Comparison of ENCODE assay signal across 16 mouse cellular contexts in genomic region chr13:107862793-107863654, GRCm38 (mm10).
DNase-seq lines count a peak whose midpoint lies in the region; ATAC-seq lines count a peak whose summit lies in the region.
"Had no signal": no experiment of that assay in that cellular context is flagged by ENCODE, and none has a peak within 500 bp of the region (broad histone marks: within the 10 kb centered on the region; RNA-seq: fewer than 3 reads in every experiment).

No protein-coding gene starts in this region.

- H3K27ac ChIP-seq in heart, embryonic 12.5 days (ENCODE audit: poor library complexity, severe bottlenecking): no peak overlapping the region
- H3K27ac ChIP-seq in lung, embryonic 15.5 days: no peak overlapping the region
- H3K27ac ChIP-seq: embryonic facial prominence, embryonic 13.5 days; heart, embryonic 10.5 days; liver, embryonic 13.5 days; neural tube, embryonic 13.5 days had no signal

- no peak overlapping the region for H3K9ac ChIP-seq in heart, embryonic 12.5 days
- H3K9ac ChIP-seq in lung, embryonic 15.5 days: no peak overlapping the region
- H3K9ac ChIP-seq: embryonic facial prominence, embryonic 13.5 days; liver, embryonic 13.5 days; neural tube, embryonic 13.5 days had no signal

- H3K36me3 ChIP-seq in heart, embryonic 12.5 days: no peaks in the 10 kb centered on the region
- no peaks in the 10 kb centered on the region for H3K36me3 ChIP-seq in lung, embryonic 15.5 days
- H3K36me3 ChIP-seq: embryonic facial prominence, embryonic 13.5 days; heart, embryonic 10.5 days; liver, embryonic 13.5 days; neural tube, embryonic 13.5 days had no signal

- peaks cover 43% of the 10 kb centered on the region for H3K4me1 ChIP-seq in heart, embryonic 12.5 days (replicated peaks)
- peaks cover 37% of the 10 kb centered on the region for H3K4me1 ChIP-seq in lung, embryonic 15.5 days
- H3K4me1 ChIP-seq: embryonic facial prominence, embryonic 13.5 days had no signal

- H3K9me3 ChIP-seq in heart, embryonic 12.5 days (replicated peaks): no peaks in the 10 kb centered on the region
- no peaks in the 10 kb centered on the region for H3K9me3 ChIP-seq in lung, embryonic 15.5 days
- H3K9me3 ChIP-seq: embryonic facial prominence, embryonic 13.5 days; heart, embryonic 10.5 days; liver, embryonic 13.5 days; neural tube, embryonic 13.5 days had no signal

- 51% methylated on average over 11 of the region's 11 CpGs for WGBS in heart, embryonic 12.5 days
- WGBS in lung, embryonic 15.5 days: 38% methylated on average over 11 of the region's 11 CpGs

- no peak overlapping the region for H3K4me3 ChIP-seq in heart, embryonic 12.5 days
- no peak overlapping the region for H3K4me3 ChIP-seq in lung, embryonic 15.5 days
- H3K4me3 ChIP-seq: embryonic facial prominence, embryonic 13.5 days; heart, embryonic 10.5 days; liver, embryonic 13.5 days; neural tube, embryonic 13.5 days had no signal

- H3K27me3 ChIP-seq in heart, embryonic 12.5 days (replicated peaks): no peaks in the 10 kb centered on the region
- no peaks in the 10 kb centered on the region for H3K27me3 ChIP-seq in lung, embryonic 15.5 days
- H3K27me3 ChIP-seq: embryonic facial prominence, embryonic 13.5 days; liver, embryonic 13.5 days; neural tube, embryonic 13.5 days had no signal

- DNase-seq in heart, postnatal 4 days: peak; percentile 35
- DNase-seq in lung, postnatal 14 days: no peak
- DNase-seq in adrenal gland, postnatal 36 days: peak; percentile 79 to 83
- DNase-seq: cerebellum, adult 18-20 months; gastrocnemius, postnatal 10 days; layer of hippocampus, adult 9-11 months; liver, embryonic 13.5 days; right cerebral cortex, postnatal 25 days had no signal

- no peak for ATAC-seq in heart, embryonic 12.5 days (ENCODE audit: insufficient number of reproducible peaks, low FRiP score)
- peak; percentile 23; the same call in 1 of the 2 replicates for ATAC-seq in lung, embryonic 15.5 days (ENCODE audit: borderline replicate concordance, extremely low read depth, low FRiP score, low TSS enrichment)
- no peak for ATAC-seq in monocyte, adult 5-6 weeks (replicated peaks; ENCODE audit: insufficient number of reproducible peaks, low FRiP score, low TSS enrichment, poor library complexity, severe bottlenecking)
- ATAC-seq in activated CD4-positive, CD25-positive, alpha-beta regulatory T cell, adult 4 months: no peak
- ATAC-seq: intestine, postnatal 0 days had no signal

- H3K4me2 ChIP-seq in heart, embryonic 12.5 days: no peak overlapping the region
- H3K4me2 ChIP-seq in lung, embryonic 15.5 days: no peak overlapping the region
- H3K4me2 ChIP-seq: embryonic facial prominence, embryonic 13.5 days; liver, embryonic 13.5 days; neural tube, embryonic 13.5 days had no signal
